28 mouse cellular contexts compared by ENCODE assay signal in the genomic region with DNA sequence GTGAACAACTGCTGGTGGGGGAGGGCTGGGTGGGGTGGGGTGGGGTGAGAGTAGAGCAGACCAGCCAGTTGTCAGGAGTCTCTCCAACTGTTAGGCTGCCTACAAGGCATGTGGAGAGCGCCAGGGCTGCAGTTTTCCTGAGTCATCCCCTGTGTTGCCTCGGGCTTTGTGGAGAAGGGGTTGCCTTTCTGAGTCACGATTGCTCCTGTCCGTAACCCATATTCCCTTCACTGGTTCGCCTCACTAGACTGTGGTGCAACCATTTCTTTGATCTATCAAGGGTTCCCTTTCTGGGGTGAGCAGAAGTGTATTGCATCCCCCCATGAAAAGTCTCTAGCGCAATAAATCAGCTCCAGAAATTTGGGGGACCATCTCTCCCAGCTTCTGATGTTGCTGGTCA.
DNase-seq lines count a peak whose midpoint lies in the region; ATAC-seq lines count a peak whose summit lies in the region.
"Had no signal": no experiment of that assay in that cellular context is flagged by ENCODE, and none has a peak within 500 bp of the region (broad histone marks: within the 10 kb centered on the region; RNA-seq: fewer than 3 reads in every experiment).

No protein-coding gene starts in this region.

- ATAC-seq in forebrain, embryonic 11.5 days (replicated peaks; ENCODE audit: low FRiP score) = no peak
- ATAC-seq in forebrain, embryonic 14.5 days = no peak
- peak; percentile 56 for ATAC-seq in granulocyte monocyte progenitor cell, adult 5-6 weeks (replicated peaks; ENCODE audit: poor library complexity, severe bottlenecking)
- ATAC-seq in heart, embryonic 11.5 days (replicated peaks; ENCODE audit: insufficient number of reproducible peaks, low FRiP score, low TSS enrichment) = no peak
- ATAC-seq: forebrain, embryonic 15.5 days; hindbrain, postnatal 0 days; inflammation-experienced regulatory T-cells, adult 6 months; intestine, embryonic 16.5 days had no signal

- no peaks in the 10 kb centered on the region for H3K4me1 ChIP-seq in forebrain, embryonic 11.5 days (replicated peaks; ENCODE audit: control insufficient read depth, insufficient read depth, low read length)
- peaks cover 4% of the 10 kb centered on the region; the same call in 1 of the 2 replicates for H3K4me1 ChIP-seq in forebrain, embryonic 14.5 days (ENCODE audit: control insufficient read depth, insufficient read depth, low read length)
- H3K4me1 ChIP-seq in heart, embryonic 11.5 days (ENCODE audit: control insufficient read depth, insufficient read depth, low read length) = no peaks in the 10 kb centered on the region
- H3K4me1 ChIP-seq: heart, embryonic 13.5 days had no signal

- H3K9me3 ChIP-seq in forebrain, embryonic 11.5 days (ENCODE audit: control insufficient read depth, low read length) = peaks cover 3% of the 10 kb centered on the region; the same call in 1 of the 2 replicates
- no peaks in the 10 kb centered on the region for H3K9me3 ChIP-seq in forebrain, embryonic 14.5 days (replicated peaks; ENCODE audit: control insufficient read depth, low read length)
- no peaks in the 10 kb centered on the region for H3K9me3 ChIP-seq in heart, embryonic 11.5 days (replicated peaks; ENCODE audit: control insufficient read depth, low read length)
- H3K9me3 ChIP-seq: embryonic facial prominence, embryonic 13.5 days; forebrain, embryonic 15.5 days; G1E; heart, embryonic 13.5 days had no signal

- H3K27me3 ChIP-seq in forebrain, embryonic 11.5 days (ENCODE audit: control insufficient read depth, insufficient read depth, low read length) = no peaks in the 10 kb centered on the region; the same call in 1 of the 2 replicates
- H3K27me3 ChIP-seq in forebrain, embryonic 14.5 days (replicated peaks; ENCODE audit: control insufficient read depth, insufficient read depth, low read length) = peaks cover 13% of the 10 kb centered on the region; the same call in 1 of the 2 replicates
- H3K27me3 ChIP-seq in heart, embryonic 11.5 days (ENCODE audit: control insufficient read depth, insufficient read depth, low read length) = no peaks in the 10 kb centered on the region

- H3K36me3 ChIP-seq in forebrain, embryonic 11.5 days (ENCODE audit: control insufficient read depth, insufficient read depth, low read length) = no peaks in the 10 kb centered on the region
- H3K36me3 ChIP-seq in forebrain, embryonic 14.5 days (ENCODE audit: control insufficient read depth, insufficient read depth, low read length) = no peaks in the 10 kb centered on the region
- H3K36me3 ChIP-seq in heart, embryonic 11.5 days (ENCODE audit: control insufficient read depth, insufficient read depth, low read length) = no peaks in the 10 kb centered on the region
- H3K36me3 ChIP-seq: embryonic facial prominence, embryonic 13.5 days; forebrain, embryonic 10.5 days; forebrain, embryonic 15.5 days; G1E; heart, embryonic 13.5 days had no signal

- 81% methylated on average over 6 of the region's 6 CpGs for WGBS in forebrain, embryonic 11.5 days
- WGBS in forebrain, embryonic 14.5 days = 86% methylated on average over 6 of the region's 6 CpGs
- 65% methylated on average over 6 of the region's 6 CpGs for WGBS in heart, embryonic 11.5 days (ENCODE audit: insufficient replicate concordance)

- no peak overlapping the region for H3K27ac ChIP-seq in forebrain, embryonic 11.5 days (ENCODE audit: low read depth, low read length)
- no peak overlapping the region for H3K27ac ChIP-seq in forebrain, embryonic 14.5 days (ENCODE audit: low read depth, low read length)
- H3K27ac ChIP-seq in heart, embryonic 11.5 days (ENCODE audit: low read depth, low read length) = no peak overlapping the region
- H3K27ac ChIP-seq: embryonic facial prominence, embryonic 13.5 days; forebrain, embryonic 10.5 days; forebrain, embryonic 15.5 days; heart, embryonic 13.5 days; hindbrain, embryonic 14.5 days; hindbrain, postnatal 0 days had no signal

- H3K9ac ChIP-seq in forebrain, embryonic 11.5 days (ENCODE audit: low read length) = no peak overlapping the region
- H3K9ac ChIP-seq in forebrain, embryonic 14.5 days (ENCODE audit: low read length) = no peak overlapping the region
- no peak overlapping the region for H3K9ac ChIP-seq in heart, embryonic 11.5 days (ENCODE audit: low read depth, low read length)
- H3K9ac ChIP-seq: embryonic facial prominence, embryonic 13.5 days; forebrain, embryonic 15.5 days; heart, embryonic 13.5 days; hindbrain, embryonic 14.5 days had no signal

- peak; percentile 9 for DNase-seq in adrenal gland, adult 2 months
- no peak for DNase-seq in adrenal gland, postnatal 36 days
- DNase-seq in forebrain, embryonic 11.5 days (ENCODE audit: low spot score) = peak; percentile 38
- no peak for DNase-seq in forebrain, embryonic 14.5 days (ENCODE audit: low spot score)
- DNase-seq in 416B (ENCODE audit: low read depth) = peak; percentile 16
- no peak for DNase-seq in cerebellum, postnatal 25 days
- DNase-seq: adrenal gland, postnatal 10 days; cerebellum, adult 18-20 months; cerebellum, adult 9-10 months; cerebellum, postnatal 14 days; gastrocnemius, postnatal 10 days; gastrocnemius, postnatal 36 days; heart, adult 11 months; heart, postnatal 14 days; heart, postnatal 4 days; kidney, adult 18-20 months; kidney, adult 9 months had no signal

- H3K4me3 ChIP-seq in forebrain, embryonic 11.5 days (ENCODE audit: low read depth, low read length) = no peak overlapping the region
- H3K4me3 ChIP-seq in forebrain, embryonic 14.5 days (ENCODE audit: low read depth, low read length) = no peak overlapping the region
- H3K4me3 ChIP-seq in heart, embryonic 11.5 days (ENCODE audit: low read depth, low read length) = no peak overlapping the region
- H3K4me3 ChIP-seq: embryonic facial prominence, embryonic 13.5 days; forebrain, embryonic 10.5 days; forebrain, embryonic 15.5 days; heart, embryonic 13.5 days had no signal

- H3K4me2 ChIP-seq in forebrain, embryonic 11.5 days (ENCODE audit: low read depth, low read length, severe bottlenecking) = no peak overlapping the region
- H3K4me2 ChIP-seq in forebrain, embryonic 14.5 days (ENCODE audit: low read length) = no peak overlapping the region
- no peak overlapping the region for H3K4me2 ChIP-seq in heart, embryonic 11.5 days
- H3K4me2 ChIP-seq: embryonic facial prominence, embryonic 13.5 days; forebrain, embryonic 15.5 days; heart, embryonic 13.5 days; hindbrain, embryonic 14.5 days had no signal

Comparison
In these comparisons a context has a peak if more than half of its experiments do, and no peak if none do; other contexts are left out.
1. DNase-seq: peak in adrenal gland, adult 2 months (single experiment), forebrain, embryonic 11.5 days (single experiment) and 416B (single experiment); none in adrenal gland, postnatal 36 days (0 of 2), forebrain, embryonic 14.5 days (single experiment) and cerebellum, postnatal 25 days (0 of 2).